ENCODE assay signal across 8 mouse cellular contexts in the genomic region with DNA sequence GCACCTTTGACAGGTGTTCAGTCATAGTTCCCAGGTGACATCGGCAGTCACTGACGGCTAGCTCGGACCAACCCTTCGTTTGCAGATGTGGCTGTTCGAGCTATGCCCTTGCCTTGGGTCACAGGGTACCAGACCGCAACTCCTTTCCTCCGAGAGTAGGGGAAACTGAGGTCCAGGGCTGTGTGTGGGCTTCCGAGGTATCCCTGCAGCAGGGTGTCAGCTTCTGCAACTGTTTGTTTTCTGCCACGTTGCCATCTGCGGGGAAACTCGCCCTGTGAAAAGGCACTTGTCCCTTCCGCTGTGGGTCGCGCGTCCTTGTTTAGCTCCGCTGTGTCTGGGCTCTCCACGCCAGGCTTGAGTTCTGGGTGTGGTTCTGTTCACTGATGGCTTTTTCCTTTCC. TPM values are rescaled to one million over a fixed set of nuclear protein-coding genes. Genes with fewer than 3 reads are reported as not detected.
DNase-seq lines count a peak whose midpoint lies in the region; ATAC-seq lines count a peak whose summit lies in the region.

No protein-coding gene starts in this region.

- peak overlapping the region; percentile 91 for H3K4me3 ChIP-seq in heart, embryonic 16.5 days (ENCODE audit: low read length)
- H3K4me3 ChIP-seq in limb, embryonic 10.5 days: peak overlapping the region; percentile 76
- peak overlapping the region; percentile 68 for H3K4me3 ChIP-seq in midbrain, embryonic 12.5 days

- intact Hi-C loops in left cerebral cortex, postnatal 36 days (cut with DNase I): loop anchor here (1.0 to 5.0 kb wide), 3 partner anchors 33 to 238 kb away; no protein-coding TSS in a partner anchor
- intact Hi-C loops in left cerebral cortex, postnatal 25 days (cut with DNase I): loop anchor here (1.0 to 5.0 kb wide), 4 partner anchors 33 to 242 kb away; no protein-coding TSS in a partner anchor

- DNase-seq in left cerebral cortex, postnatal 36 days (ENCODE audit: low spot score in 2 of 2): peak; percentile 41 to 47
- DNase-seq in left cerebral cortex, postnatal 25 days (ENCODE audit: low spot score in 2 of 2): no peak
- DNase-seq in MEL-GATA-1-ER (ENCODE audit: extremely low read depth, low read depth): peak; percentile 8
- peak; percentile 47 to 53 for DNase-seq in cerebellum, postnatal 36 days
- no peak for DNase-seq in limb, embryonic 10.5 days (ENCODE audit: low spot score)
- no peak for DNase-seq in frontal cortex, postnatal 36 days (ENCODE audit: low spot score in 2 of 2)

- H3K36me3 ChIP-seq in heart, embryonic 16.5 days (ENCODE audit: control insufficient read depth, insufficient read depth): no peaks in the 10 kb centered on the region
- H3K36me3 ChIP-seq in limb, embryonic 10.5 days: no peaks in the 10 kb centered on the region
- no peaks in the 10 kb centered on the region for H3K36me3 ChIP-seq in midbrain, embryonic 12.5 days

- H3K4me2 ChIP-seq in heart, embryonic 16.5 days (ENCODE audit: low read depth, low read length): peak overlapping the region; percentile 68
- peak overlapping the region; percentile 90 for H3K4me2 ChIP-seq in midbrain, embryonic 12.5 days (replicated peaks)

- 3% methylated on average over 17 of the region's 17 CpGs for WGBS in heart, embryonic 16.5 days
- WGBS in limb, embryonic 10.5 days: 10% methylated on average over 17 of the region's 17 CpGs
- WGBS in midbrain, embryonic 12.5 days: 10% methylated on average over 17 of the region's 17 CpGs

- peaks cover 8% of the 10 kb centered on the region; the same call in 1 of the 2 replicates for H3K4me1 ChIP-seq in heart, embryonic 16.5 days (ENCODE audit: control insufficient read depth, insufficient read depth, low read length)
- H3K4me1 ChIP-seq in limb, embryonic 10.5 days: peaks cover 19% of the 10 kb centered on the region
- peaks cover 6% of the 10 kb centered on the region for H3K4me1 ChIP-seq in midbrain, embryonic 12.5 days

- H3K27me3 ChIP-seq in heart, embryonic 16.5 days (ENCODE audit: control insufficient read depth, insufficient read depth, low read length): no peaks in the 10 kb centered on the region
- H3K27me3 ChIP-seq in limb, embryonic 10.5 days (ENCODE audit: low read depth, poor library complexity, severe bottlenecking): no peaks in the 10 kb centered on the region
- H3K27me3 ChIP-seq in midbrain, embryonic 12.5 days: no peaks in the 10 kb centered on the region; the same call in 1 of the 2 replicates

- H3K9ac ChIP-seq in heart, embryonic 16.5 days (ENCODE audit: low read length): peak overlapping the region; percentile 78
- H3K9ac ChIP-seq in midbrain, embryonic 12.5 days (replicated peaks): peak overlapping the region; percentile 78

- H3K27ac ChIP-seq in heart, embryonic 16.5 days (ENCODE audit: low read length): no peak overlapping the region
- peak overlapping the region; percentile 78 for H3K27ac ChIP-seq in limb, embryonic 10.5 days
- H3K27ac ChIP-seq in midbrain, embryonic 12.5 days (replicated peaks): no peak overlapping the region

- H3K9me3 ChIP-seq in heart, embryonic 16.5 days (replicated peaks; ENCODE audit: control insufficient read depth, low read length): no peaks in the 10 kb centered on the region
- H3K9me3 ChIP-seq in limb, embryonic 10.5 days (replicated peaks): no peaks in the 10 kb centered on the region
- H3K9me3 ChIP-seq in midbrain, embryonic 12.5 days: no peaks in the 10 kb centered on the region

- ATAC-seq in heart, embryonic 16.5 days (replicated peaks; ENCODE audit: extremely low read depth, insufficient read depth, low FRiP score): peak; percentile 28
- ATAC-seq in midbrain, embryonic 12.5 days (ENCODE audit: low FRiP score, low read depth): no peak; the same call in 1 of the 2 replicates

RNA-seq across cellular contexts. Expression of gene Slc36a1, which starts 0.5 kb away (rescaled TPM):
- total RNA-seq in left cerebral cortex, postnatal 36 days (2021): 10 to 100 TPM; 75.4 to 76.4 TPM
- 10 to 100 TPM; 80.4 to 82.8 TPM for total RNA-seq in left cerebral cortex, postnatal 25 days (2021)
- polyA plus RNA-seq in heart, embryonic 16.5 days (2015; fragmentation: Nextera tagmentation; extraction: Ambion mirVana): 1.9 and 2.0 TPM in 2 replicates
- polyA plus RNA-seq in limb, embryonic 10.5 days (2016; fragmentation: Nextera tagmentation; extraction: Ambion mirVana): 1.2 TPM in 2 replicates
- polyA plus RNA-seq in midbrain, embryonic 12.5 days (2016; fragmentation: Nextera tagmentation; extraction: Ambion mirVana): 1.5 and 1.9 TPM in 2 replicates

RNA-seq across cellular contexts. Expression of gene Slc36a2, which starts 19.7 kb away (rescaled TPM):
- total RNA-seq in left cerebral cortex, postnatal 36 days (2021): under 1 TPM; 0.20 to 0.32 TPM
- total RNA-seq in left cerebral cortex, postnatal 25 days (2021): under 1 TPM; 0.34 to 0.43 TPM
- polyA plus RNA-seq in heart, embryonic 16.5 days (2015; fragmentation: Nextera tagmentation; extraction: Ambion mirVana): 6.3 and 7.1 TPM in 2 replicates
- polyA plus RNA-seq in limb, embryonic 10.5 days (2016; fragmentation: Nextera tagmentation; extraction: Ambion mirVana): 0.06 and 0.29 TPM in 2 replicates
- not detected in 2 replicates for polyA plus RNA-seq in midbrain, embryonic 12.5 days (2016; fragmentation: Nextera tagmentation; extraction: Ambion mirVana)

RNA-seq across cellular contexts. Expression of gene Slc36a3, which starts 53.1 kb away (rescaled TPM):
- total RNA-seq in left cerebral cortex, postnatal 36 days (2021): not detected
- not detected for total RNA-seq in left cerebral cortex, postnatal 25 days (2021)
- polyA plus RNA-seq in heart, embryonic 16.5 days (2015; fragmentation: Nextera tagmentation; extraction: Ambion mirVana): not detected in 2 replicates
- polyA plus RNA-seq in limb, embryonic 10.5 days (2016; fragmentation: Nextera tagmentation; extraction: Ambion mirVana): not detected in 2 replicates
- not detected in 2 replicates for polyA plus RNA-seq in midbrain, embryonic 12.5 days (2016; fragmentation: Nextera tagmentation; extraction: Ambion mirVana)

Comparison
In these comparisons a context has a peak if more than half of its experiments do, and no peak if none do; other contexts are left out.
1. DNase-seq: peak in left cerebral cortex, postnatal 36 days (2 of 2), MEL-GATA-1-ER (single experiment) and cerebellum, postnatal 36 days (2 of 2); none in left cerebral cortex, postnatal 25 days (0 of 2), limb, embryonic 10.5 days (single experiment) and frontal cortex, postnatal 36 days (0 of 2).
2. Peak in every context shown above with its lines, with median percentiles within 50 percentile points of each other: H3K4me3 ChIP-seq.